Mouse (Mus musculus) heart, embryonic 14.5 days (tissue): Measurements from ENCODE around the gene Golga7b. TPM values are rescaled to one million over a fixed set of nuclear protein-coding genes. Genes with fewer than 3 reads are reported as not detected.
A peak's percentile ranks its signal among the peaks of the same experiment; 100 is the strongest.

Experiments
- ATAC-seq: fragments of 200-750 bp; cut with Nextera tagmentation; 2 replicates; pipeline ENCODE4 v1.8.0; 2017; ENCODE audit warnings: low read depth, moderate TSS enrichment; ENCODE audit not compliant: insufficient number of reproducible peaks, insufficient read depth, low FRiP score
- H3K27ac ChIP-seq, 2 experiments: fragments of 200-500 bp in 1 of 2; fragments of 300-500 bp in 1 of 2; sonication (generic) in 1 of 2; replicated peaks in 1 of 2; 2 replicates each; pipeline ENCODE4 v1.5.1; 2012 to 2014; ENCODE audit warnings: low read depth in 2 of 2, low read length in 2 of 2, control low read depth in 1 of 2, mild to moderate bottlenecking in 1 of 2, mixed read lengths in 1 of 2; ENCODE audit not compliant: control insufficient read depth in 1 of 2, insufficient read depth in 1 of 2
- H3K27me3 ChIP-seq: fragments of 300-500 bp; sonication (generic); 2 replicates; pipeline ENCODE4 v1.6.1; 2014; ENCODE audit warnings: mild to moderate bottlenecking, low read length, control low read depth; ENCODE audit not compliant: control insufficient read depth, insufficient read depth
- H3K36me3 ChIP-seq: fragments of 300-500 bp; sonication (generic); 2 replicates; pipeline ENCODE4 v1.6.1; 2014; ENCODE audit warnings: mild to moderate bottlenecking, control low read depth, low read length, mixed read lengths; ENCODE audit not compliant: control insufficient read depth, insufficient read depth
- H3K4me1 ChIP-seq, 2 experiments: fragments of 200-500 bp in 1 of 2; fragments of 300-500 bp in 1 of 2; sonication (generic) in 1 of 2; 2 replicates each; pipeline ENCODE4 v1.6.1; 2012 to 2014; ENCODE audit warnings: low read length in 2 of 2, control low read depth in 1 of 2, mixed read lengths in 1 of 2; ENCODE audit not compliant: control insufficient read depth in 2 of 2, insufficient read depth in 2 of 2
- H3K4me2 ChIP-seq: fragments of 300-500 bp; sonication (generic); 2 replicates; pipeline ENCODE4 v1.6.1; 2014; ENCODE audit warnings: mild to moderate bottlenecking, low read length
- H3K4me3 ChIP-seq, 2 experiments: fragments of 200-500 bp in 1 of 2; fragments of 300-500 bp in 1 of 2; sonication (generic) in 1 of 2; 2 replicates each; pipeline ENCODE4 v1.5.1; 2012 to 2014; ENCODE audit warnings: low read length in 2 of 2, mild to moderate bottlenecking in 2 of 2, control low read depth in 1 of 2, low read depth in 1 of 2, moderate library complexity in 1 of 2; ENCODE audit not compliant: control insufficient read depth in 1 of 2, insufficient read depth in 1 of 2
- H3K9ac ChIP-seq: fragments of 300-500 bp; sonication (generic); 2 replicates; pipeline ENCODE4 v1.6.1; 2014; ENCODE audit warnings: mild to moderate bottlenecking, low read length
- H3K9me3 ChIP-seq: fragments of 300-500 bp; sonication (generic); 2 replicates; pipeline ENCODE4 v1.6.1; 2016; ENCODE audit warnings: low read length, control low read depth; ENCODE audit not compliant: control insufficient read depth
- WGBS: fragments of 180-500 bp; shearing (Covaris S2); extraction: QIAGEN DNeasy Blood & Tissue Kit; methylation state at CpG from one replicate; pipeline ENCODE4 v1.1.7; 2014; 5-methylcytosine and 5-hydroxymethylcytosine counted together
- polyA plus RNA-seq: library from polyadenylated mRNA; unstranded; fragments of >200 nt; fragmentation: Nextera tagmentation; extraction: Ambion mirVana; gene quantifications from 2 replicates; pipeline ENCODE4 v1.2.1, GENCODE M21; 2014

The Golga7b gene
- 0.11 and 0.34 TPM in 2 replicates for polyA plus RNA-seq

GRCm38 (mm10) chr19:42247519-42247918 lies at the start of gene Golga7b:
Gene Golga7b, plus strand, starts transcription at chr19:42247574.
- no peak for ATAC-seq
- Histone ChIP-seq H3K9me3 (no peaks in the 10 kb centered on the region), H3K4me1 (peaks cover 6 to 8% of the 10 kb centered on the region in 2 experiments), H3K4me2 (no peak within 1 kb of the TSS), H3K27me3 (no peaks in the 10 kb centered on the region), H3K27ac (no peak within 1 kb of the TSS), H3K4me3 (no peak within 1 kb of the TSS), H3K9ac (no peak within 1 kb of the TSS), H3K36me3 (no peaks in the 10 kb centered on the region)
- 14% methylated on average over 3 of the region's 3 CpGs for WGBS

- H3K27me3 ChIP-seq = peaks cover 55% of the 10 kb centered on the region
- no peaks in the 10 kb centered on the region for H3K36me3 ChIP-seq
- peaks cover 2 to 12% of the 10 kb centered on the region in 2 experiments; a peak in 2 of 4 replicates for H3K4me1 ChIP-seq
- no peak overlapping the region for H3K4me2 ChIP-seq
- H3K9me3 ChIP-seq = no peaks in the 10 kb centered on the region
- no peak overlapping the region for H3K4me3 ChIP-seq
- no peak overlapping the region for H3K9ac ChIP-seq
- no peak for ATAC-seq
- no peak overlapping the region for H3K27ac ChIP-seq
- 41% methylated on average over 11 of the region's 11 CpGs for WGBS
Measured at GRCm38 (mm10) chr19:42198026-42198425, 49.3 kb upstream of the Golga7b start.

- no peak within 1 kb of the TSS for H3K27ac ChIP-seq
- peak within 1 kb of the TSS; percentile 61 for H3K4me2 ChIP-seq
- H3K4me1 ChIP-seq = peaks cover 2 to 6% of the 10 kb centered on the region in 2 experiments; a peak in 2 of 4 replicates
- 1% methylated on average over 59 of the region's 60 CpGs for WGBS
- no peak within 1 kb of the TSS for H3K9ac ChIP-seq
- H3K9me3 ChIP-seq = no peaks in the 10 kb centered on the region
- H3K36me3 ChIP-seq = no peaks in the 10 kb centered on the region
- H3K27me3 ChIP-seq = peaks cover 66% of the 10 kb centered on the region
- peak within 1 kb of the TSS; percentile 19 to 30 for H3K4me3 ChIP-seq
- ATAC-seq = peak; percentile 40; the same call in 1 of the 2 replicates
Measured at GRCm38 (mm10) chr19:42201696-42202381, 45.5 kb upstream of the Golga7b start, which contains the start of gene Sfrp5. Gene Sfrp5, minus strand, starts transcription at chr19:42202252.

- Histone ChIP-seq H3K27me3 (peaks cover 66% of the 10 kb centered on the region), H3K4me3 (peak overlapping the region in 1 of 2 experiments; percentile 30; a peak in 3 of 4 replicates), H3K9ac (no peak overlapping the region), H3K36me3 (no peaks in the 10 kb centered on the region), H3K27ac (no peak overlapping the region), H3K4me2 (peak overlapping the region; percentile 61), H3K4me1 (peaks cover 2 to 6% of the 10 kb centered on the region in 2 experiments; a peak in 2 of 4 replicates), H3K9me3 (no peaks in the 10 kb centered on the region)
- 22% methylated on average over 8 of the region's 8 CpGs for WGBS
- ATAC-seq = 0 out of 2 replicates have a peak, but pooled peaks have one; percentile 33
Measured at GRCm38 (mm10) chr19:42202467-42202866, 44.9 kb upstream of the Golga7b start.

- H3K4me1 ChIP-seq = peaks cover 2 to 6% of the 10 kb centered on the region in 2 experiments; a peak in 2 of 4 replicates
- no peak overlapping the region for H3K9ac ChIP-seq
- no peaks in the 10 kb centered on the region for H3K36me3 ChIP-seq
- no peaks in the 10 kb centered on the region for H3K9me3 ChIP-seq
- H3K27me3 ChIP-seq = peaks cover 49% of the 10 kb centered on the region
- H3K27ac ChIP-seq = no peak overlapping the region
- no peak overlapping the region for H3K4me2 ChIP-seq
- no peak overlapping the region for H3K4me3 ChIP-seq
- 76% methylated on average over 4 of the region's 4 CpGs for WGBS
- no peak for ATAC-seq
Measured at GRCm38 (mm10) chr19:42204306-42204705, 43.1 kb upstream of the Golga7b start.

- 87% methylated on average over 8 of the region's 8 CpGs for WGBS
- ATAC-seq = no peak
Measured at GRCm38 (mm10) chr19:42205201-42205600, 42.2 kb upstream of the Golga7b start.

GRCm38 (mm10) chr19:42209485-42209884 lies 37.9 kb upstream of the Golga7b start:
- H3K9me3 ChIP-seq = no peaks in the 10 kb centered on the region
- ATAC-seq = no peak
- peaks cover 9% of the 10 kb centered on the region; the same call in 1 of the 2 replicates for H3K27me3 ChIP-seq
- 71% methylated on average over 7 of the region's 7 CpGs for WGBS
- no peaks in the 10 kb centered on the region for H3K36me3 ChIP-seq
- no peak overlapping the region for H3K4me3 ChIP-seq
- no peak overlapping the region for H3K4me2 ChIP-seq
- no peak overlapping the region for H3K27ac ChIP-seq
- peaks cover 0 to 2% of the 10 kb centered on the region in 2 experiments; a peak in 2 of 4 replicates for H3K4me1 ChIP-seq
- no peak overlapping the region for H3K9ac ChIP-seq

More at GRCm38 (mm10) chr19:42205201-42205600, 42.2 kb upstream of the Golga7b start:
- H3K27ac ChIP-seq = no peak overlapping the region
- H3K4me3 ChIP-seq = no peak overlapping the region
- H3K4me1 ChIP-seq = peaks cover 2 to 6% of the 10 kb centered on the region in 2 experiments; a peak in 2 of 4 replicates
- H3K9ac ChIP-seq = no peak overlapping the region
- no peak overlapping the region for H3K4me2 ChIP-seq
- H3K27me3 ChIP-seq = peaks cover 44% of the 10 kb centered on the region
- no peaks in the 10 kb centered on the region for H3K36me3 ChIP-seq
- no peaks in the 10 kb centered on the region for H3K9me3 ChIP-seq
